Mouse (Mus musculus) 3T3-L1 (cell line): Measurements from ENCODE around the gene Smim14.
"Not testable (repeated sequence)": the region's sequence is repeated elsewhere in the genome, so short reads cannot be mapped to it uniquely, and the experiment has no call there.

Experiments used
- DNase-seq: peaks from one replicate; pipeline ENCODE4 v3.0.0-alpha.2; 2015; ENCODE audit warnings: low read depth, low spot score

The Smim14 gene

GRCm38 (mm10) chr5:65536751-65537419 is at the start of gene Smim14, which contains the start of gene Ube2k:
TSS of gene Smim14 (minus strand) at chr5:65537184.
TSS of gene Ube2k (plus strand) at chr5:65537233.
- DNase-seq: peak; percentile 86

- DNase-seq: no peak
Observed at GRCm38 (mm10) chr5:65586291-65586690, 49.3 kb upstream of the Smim14 start.

DNA sequence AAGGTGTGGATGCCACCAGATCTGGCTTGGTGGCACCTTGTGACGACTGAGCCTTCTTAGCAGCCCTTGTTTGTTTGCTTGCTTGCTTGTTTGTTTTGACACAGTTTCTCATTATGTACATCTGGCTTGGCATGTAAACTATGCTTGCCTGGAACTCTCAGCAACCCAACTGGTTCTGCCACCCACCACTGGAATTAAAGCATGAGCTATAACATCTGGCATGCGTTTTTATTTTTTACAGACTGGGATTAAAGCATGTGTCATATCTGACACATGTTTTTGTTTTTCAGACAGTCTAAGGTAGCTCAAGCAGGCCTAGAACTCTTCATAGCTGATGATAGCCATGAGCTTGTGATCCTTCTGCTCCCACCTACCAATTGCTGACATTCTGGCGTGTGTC is 41.6 kb upstream of the Smim14 start:
- DNase-seq: peak; percentile 52

DNA sequence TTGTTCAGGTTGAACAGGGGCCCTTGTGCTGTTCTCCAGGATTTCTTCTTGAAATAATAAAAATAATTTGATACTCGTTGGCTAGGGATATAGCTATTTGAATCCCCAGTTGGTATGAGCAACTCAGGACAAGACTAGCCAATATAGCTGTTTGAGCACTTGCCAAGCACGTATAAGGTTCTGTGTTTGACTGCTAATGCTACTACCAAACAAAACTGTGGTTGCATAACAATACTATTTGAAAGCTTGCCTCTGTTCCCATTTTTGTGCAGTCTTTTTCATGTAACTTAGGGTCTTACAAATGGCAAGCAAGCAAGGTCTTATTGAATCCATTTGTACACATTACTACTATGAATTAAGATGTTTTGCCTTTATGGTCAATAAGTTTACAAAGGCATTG is 38.9 kb upstream of the Smim14 start:
- no peak for DNase-seq

DNA sequence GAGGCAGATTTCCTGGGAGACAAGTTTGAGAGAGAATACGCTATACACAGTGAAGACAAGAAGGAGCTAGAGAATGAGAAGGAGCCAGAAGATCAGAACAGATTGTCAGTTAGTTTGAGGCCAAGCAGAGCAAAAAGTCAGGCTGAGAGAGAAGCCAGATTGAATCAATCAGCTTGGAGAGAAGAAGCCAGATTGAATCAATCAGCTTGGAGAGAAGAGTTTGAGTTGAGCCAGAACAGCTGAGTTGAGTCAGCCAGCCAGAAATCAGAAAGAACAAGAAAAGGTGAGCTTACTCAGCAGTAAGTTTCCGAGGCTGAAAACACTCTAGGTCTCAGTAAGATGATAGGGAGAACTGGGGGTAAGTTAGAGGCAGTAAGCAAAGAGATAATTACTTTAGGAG is 37.9 kb upstream of the Smim14 start:
- DNase-seq: peak; percentile 27

- no peak for DNase-seq
Observed at GRCm38 (mm10) chr5:65565486-65565885, 28.5 kb upstream of the Smim14 start.

- no peak for DNase-seq
Observed at GRCm38 (mm10) chr5:65561125-65561893, 24.3 kb upstream of the Smim14 start.

DNA sequence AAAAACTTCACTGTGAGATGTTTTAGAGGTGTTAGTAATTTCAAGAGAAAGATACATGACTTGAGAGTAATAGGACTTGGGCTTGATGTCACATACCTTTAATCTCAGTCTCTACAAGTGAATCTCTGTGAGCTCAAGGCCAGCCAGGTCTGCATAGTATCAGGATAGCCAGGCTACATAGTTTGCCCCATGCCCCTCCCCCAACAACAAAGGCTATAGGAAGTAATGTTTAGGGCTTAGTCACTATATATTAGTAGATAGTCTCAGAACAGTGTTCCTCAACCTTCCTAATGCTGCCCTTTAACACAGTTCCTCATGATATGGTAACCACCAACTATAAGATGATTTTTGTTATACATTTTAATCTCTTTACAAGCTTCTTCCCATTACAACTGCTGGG is 20.1 kb upstream of the Smim14 start:
- DNase-seq: no peak

- no peak for DNase-seq
Observed at GRCm38 (mm10) chr5:65549677-65550076, 12.7 kb upstream of the Smim14 start.

DNA sequence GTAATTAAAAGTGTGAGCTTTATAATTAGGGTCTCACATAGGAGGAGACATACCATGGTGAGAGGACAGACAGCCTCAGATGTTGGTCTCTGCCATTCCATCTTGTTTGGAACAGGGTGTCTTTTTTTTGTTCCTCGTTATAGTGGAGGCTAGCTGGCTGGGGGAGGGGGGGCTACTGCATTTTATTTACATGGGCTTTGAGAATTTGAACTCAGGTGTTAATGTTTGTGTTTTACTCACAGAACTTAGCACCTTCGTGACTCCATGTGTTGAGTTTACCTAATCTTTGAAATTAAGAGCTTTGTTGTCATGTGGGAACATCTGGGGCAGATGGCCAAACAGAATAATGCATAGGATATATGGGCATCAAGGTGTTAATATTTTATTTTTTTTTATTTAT is 7.6 kb upstream of the Smim14 start:
- DNase-seq: no peak

DNA sequence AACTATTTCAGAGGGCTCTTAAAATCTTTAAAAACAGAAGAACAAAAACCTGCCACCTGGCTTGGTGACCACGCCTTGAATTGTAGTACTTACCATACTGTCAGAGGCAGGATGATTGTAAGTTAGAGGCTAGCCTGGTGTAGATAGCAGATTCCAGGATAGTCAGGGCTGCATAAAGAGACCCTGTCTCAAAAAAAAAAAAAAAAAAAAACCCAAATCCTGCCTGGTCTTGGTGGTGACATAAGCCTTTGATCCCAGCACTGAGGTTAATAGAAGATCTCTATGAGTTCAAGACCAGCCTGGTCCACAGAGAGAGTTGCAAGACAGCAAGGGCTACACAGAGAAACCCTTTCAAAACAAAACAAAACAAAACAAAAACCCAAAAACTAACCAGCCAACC is 6.5 kb upstream of the Smim14 start:
- DNase-seq: no peak

DNA sequence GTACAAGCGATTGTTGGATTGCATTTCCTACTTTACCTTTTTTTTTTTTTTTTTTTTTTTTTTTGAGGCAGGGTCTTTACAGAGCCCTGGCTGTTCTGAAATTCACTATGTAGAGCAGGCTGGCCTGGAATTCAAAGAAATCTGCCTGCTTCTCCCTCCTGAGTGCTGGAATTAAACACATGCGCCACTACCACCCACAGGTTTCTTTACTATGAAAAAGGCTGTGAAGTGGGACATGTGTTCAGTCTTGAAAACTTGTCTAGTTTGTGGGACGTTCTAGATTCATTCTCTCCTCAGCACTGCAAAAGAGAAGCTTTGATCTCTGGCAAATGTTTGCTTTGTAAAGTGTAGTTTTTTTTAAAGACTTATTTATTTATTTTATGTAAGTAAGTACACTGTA is 4.9 kb upstream of the Smim14 start:
- no peak for DNase-seq

- DNase-seq: no peak
Observed at GRCm38 (mm10) chr5:65539786-65540185, 2.8 kb upstream of the Smim14 start.

DNA sequence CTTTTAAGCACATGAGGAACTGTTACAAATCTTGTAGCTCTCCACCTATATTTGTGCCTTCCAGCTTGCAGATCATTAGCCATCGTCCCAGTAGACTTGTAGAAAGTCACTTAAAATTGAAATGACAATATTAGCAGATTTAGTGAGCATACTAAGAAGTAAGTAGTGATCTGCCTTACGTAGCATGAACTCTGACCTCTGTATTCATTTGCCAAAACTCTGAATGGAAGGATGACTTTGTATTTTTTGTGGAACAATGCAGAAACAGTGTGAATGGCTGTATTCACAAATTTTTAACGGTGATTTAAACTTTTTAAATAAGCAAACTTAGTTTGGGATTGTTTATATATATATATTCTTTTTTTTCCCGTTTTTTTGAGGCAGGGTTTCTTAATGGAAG is 1.8 kb upstream of the Smim14 start:
- no peak for DNase-seq

DNA sequence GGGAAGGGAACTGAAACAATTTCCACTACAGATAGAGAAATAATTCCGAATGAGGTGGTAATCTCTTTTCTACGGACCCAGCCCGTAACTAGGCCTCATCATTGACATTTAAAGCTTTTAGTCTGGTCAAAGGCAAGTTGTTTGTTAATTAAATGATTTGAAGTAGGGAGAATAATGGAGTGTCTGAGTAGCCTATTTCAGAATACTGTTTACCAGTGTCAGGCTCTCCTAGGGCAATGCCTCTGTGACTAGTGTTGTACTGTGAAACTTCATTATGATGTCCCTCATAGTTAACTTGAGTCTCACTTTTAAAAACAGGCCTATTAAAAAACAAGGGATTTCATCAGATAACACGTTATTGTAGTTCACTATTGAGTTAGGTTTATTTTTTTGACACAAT is 1.1 kb upstream of the Smim14 start:
- peak; percentile 30 for DNase-seq

- peak; percentile 76 for DNase-seq
Observed at GRCm38 (mm10) chr5:65537420-65538071, 562 bp upstream of the Smim14 start.

- DNase-seq: not testable (repeated sequence)
Observed at GRCm38 (mm10) chr5:65536068-65536465, 917 bp downstream of the Smim14 start.

- peak; percentile 84 for DNase-seq
Observed at GRCm38 (mm10) chr5:65535457-65536067, 1.4 kb downstream of the Smim14 start.

- DNase-seq: no peak
Observed at GRCm38 (mm10) chr5:65534496-65534895, 2.5 kb downstream of the Smim14 start.

DNA sequence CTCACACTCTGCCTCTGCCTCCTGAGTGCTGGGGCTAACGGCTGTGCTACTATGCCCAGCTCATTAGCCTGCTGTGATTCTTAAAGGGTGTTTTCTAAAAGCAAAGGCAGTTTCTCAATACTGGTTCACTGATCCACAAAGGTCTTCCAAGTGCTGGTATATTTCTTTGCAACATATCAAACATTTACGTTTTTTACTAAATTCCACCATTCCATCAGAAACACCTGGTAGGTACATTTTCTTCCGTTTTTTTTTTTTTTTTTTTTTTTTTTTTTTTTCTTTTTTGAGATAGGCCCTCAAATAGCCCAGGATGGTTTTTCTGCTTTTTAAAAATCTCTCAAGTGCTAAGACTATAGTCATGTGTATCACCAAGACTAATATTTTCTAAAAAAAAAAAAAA is 5.7 kb downstream of the Smim14 start:
- no peak for DNase-seq

- DNase-seq: no peak
Observed at GRCm38 (mm10) chr5:65525674-65526443, 11.1 kb downstream of the Smim14 start.
